Mouse (Mus musculus) liver, postnatal 0 days (tissue): ENCODE measurements around the gene Colq. TPM values are rescaled to one million over a fixed set of nuclear protein-coding genes. Genes with fewer than 3 reads are reported as not detected.

Source experiments
- ATAC-seq: fragments of 200-750 bp; cut with Nextera tagmentation; 2 replicates; pipeline ENCODE4 v1.8.0; 2017; ENCODE audit warnings: mild to moderate bottlenecking, moderate library complexity
- DNase-seq: peaks from one replicate; pipeline ENCODE4 v3.0.0-alpha.2; 2016
- H3K27ac ChIP-seq: fragments of 300-500 bp; sonication (generic); 2 replicates; pipeline ENCODE4 v1.5.1; 2014; ENCODE audit warnings: antibody characterized with exemption, moderate library complexity, mild to moderate bottlenecking, low read depth
- H3K27me3 ChIP-seq: fragments of 300-500 bp; sonication (generic); 2 replicates; pipeline ENCODE4 v1.6.1; 2014; ENCODE audit warnings: low read length, control low read depth, mixed read lengths; ENCODE audit not compliant: insufficient read depth
- H3K36me3 ChIP-seq: fragments of 300-500 bp; sonication (generic); replicated peaks from 2 replicates; pipeline ENCODE4 v1.6.1; 2014; ENCODE audit warnings: mild to moderate bottlenecking, control low read depth, low read length, moderate library complexity, mixed read lengths; ENCODE audit not compliant: insufficient read depth
- H3K4me1 ChIP-seq: fragments of 300-500 bp; sonication (generic); 2 replicates; pipeline ENCODE4 v1.6.1; 2014; ENCODE audit warnings: antibody characterized with exemption, mild to moderate bottlenecking, control low read depth; ENCODE audit not compliant: insufficient read depth
- H3K4me2 ChIP-seq: fragments of 300-500 bp; sonication (generic); 2 replicates; pipeline ENCODE4 v1.6.1; 2014; ENCODE audit warnings: low read depth, mild to moderate bottlenecking, low read length, moderate library complexity, mixed read lengths
- H3K4me3 ChIP-seq: fragments of 300-500 bp; sonication (generic); 2 replicates; pipeline ENCODE4 v1.5.1; 2014; ENCODE audit warnings: low read depth, low read length
- H3K9ac ChIP-seq: fragments of 300-500 bp; sonication (generic); replicated peaks from 2 replicates; pipeline ENCODE4 v1.6.1; 2014; ENCODE audit warnings: mild to moderate bottlenecking, moderate library complexity
- H3K9me3 ChIP-seq: fragments of 300-500 bp; sonication (generic); 2 replicates; pipeline ENCODE4 v1.6.1; 2016; ENCODE audit warnings: mild to moderate bottlenecking, control low read depth, low read length, mixed read lengths
- CTCF ChIP-seq: sonication (generic); IDR thresholded peaks from 2 replicates; pipeline ENCODE4 v1.5.1; 2016; ENCODE audit warnings: antibody characterized with exemption, low read depth
- EP300 ChIP-seq: IDR thresholded peaks from 2 replicates; pipeline ENCODE4 v1.6.1; 2016; ENCODE audit warnings: antibody characterized with exemption, low read depth, mild to moderate bottlenecking
- WGBS: fragments of 180-500 bp; shearing (Covaris S2); extraction: QIAGEN DNeasy Blood & Tissue Kit; methylation state at CpG from one replicate; pipeline ENCODE4 v1.1.7; 2014; ENCODE audit not compliant: insufficient replicate concordance; 5-methylcytosine and 5-hydroxymethylcytosine counted together
- polyA plus RNA-seq: library from polyadenylated mRNA; unstranded; fragments of >200 nt; fragmentation: Nextera tagmentation; extraction: Ambion mirVana; gene quantifications from 2 replicates; pipeline ENCODE4 v1.2.1, GENCODE M21; 2015

Colq gene
- polyA plus RNA-seq, 1 experiment from 2014 or later, result 0.29 TPM

GRCm38 (mm10) chr14:31530847-31531246 is 60.3 kb downstream of the Colq start:
- peak overlapping the region; percentile 76 for H3K27ac ChIP-seq
- H3K4me1 ChIP-seq, result peaks cover 36% of the 10 kb centered on the region
- no peaks in the 10 kb centered on the region for H3K9me3 ChIP-seq
- DNase-seq (no peak), ATAC-seq (peak; percentile 61; the same call in 1 of the 2 replicates)
- H3K4me3 ChIP-seq, result no peak overlapping the region
- TF ChIP-seq EP300 (no peak), CTCF (no peak)
- H3K27me3 ChIP-seq, result no peaks in the 10 kb centered on the region
- H3K9ac ChIP-seq, result no peak overlapping the region
- WGBS, result 45% methylated on average over 4 of the region's 4 CpGs
- H3K4me2 ChIP-seq, result peak overlapping the region; percentile 20; the same call in 1 of the 2 replicates
- no peaks in the 10 kb centered on the region for H3K36me3 ChIP-seq

- Histone ChIP-seq H3K36me3 (no peaks in the 10 kb centered on the region), H3K4me2 (no peak overlapping the region), H3K9ac (no peak overlapping the region), H3K4me3 (no peak overlapping the region), H3K27ac (no peak overlapping the region), H3K4me1 (no peaks in the 10 kb centered on the region; the same call in 1 of the 2 replicates), H3K9me3 (no peaks in the 10 kb centered on the region), H3K27me3 (no peaks in the 10 kb centered on the region)
- TF ChIP-seq CTCF (no peak), EP300 (no peak)
- no peak for DNase-seq
- 76% methylated on average over 7 of the region's 7 CpGs for WGBS
- no peak for ATAC-seq
Observed at GRCm38 (mm10) chr14:31525040-31525810, 65.9 kb downstream of the Colq start.

- Histone ChIP-seq H3K4me2 (no peak overlapping the region), H3K9me3 (no peaks in the 10 kb centered on the region), H3K36me3 (no peaks in the 10 kb centered on the region), H3K4me1 (no peaks in the 10 kb centered on the region; the same call in 1 of the 2 replicates), H3K27ac (no peak overlapping the region), H3K4me3 (no peak overlapping the region), H3K27me3 (no peaks in the 10 kb centered on the region), H3K9ac (no peak overlapping the region)
- ATAC-seq, result no peak
- no peak for TF ChIP-seq EP300
- TF ChIP-seq CTCF, result no peak
- WGBS, result 55% methylated on average over 2 of the region's 2 CpGs
- DNase-seq, result no peak
Observed at GRCm38 (mm10) chr14:31521318-31521717, 69.8 kb downstream of the Colq start.

GRCm38 (mm10) chr14:31519165-31519564 is 72.0 kb downstream of the Colq start:
- Histone ChIP-seq H3K27ac (no peak overlapping the region), H3K4me3 (no peak overlapping the region), H3K4me1 (no peaks in the 10 kb centered on the region; the same call in 1 of the 2 replicates), H3K9ac (0 out of 2 replicates have a peak overlapping the region, but pooled peaks have one; percentile 16), H3K27me3 (no peaks in the 10 kb centered on the region), H3K36me3 (no peaks in the 10 kb centered on the region), H3K9me3 (no peaks in the 10 kb centered on the region), H3K4me2 (peak overlapping the region; percentile 44)
- TF ChIP-seq EP300 (no peak), CTCF (peak; percentile 75)
- 26% methylated on average over 3 of the region's 3 CpGs for WGBS
- DNase-seq (no peak), ATAC-seq (peak; percentile 53)

- H3K27ac ChIP-seq, result no peak overlapping the region
- TF ChIP-seq CTCF, result no peak
- TF ChIP-seq EP300, result no peak
- H3K4me1 ChIP-seq, result no peaks in the 10 kb centered on the region; the same call in 1 of the 2 replicates
- H3K9ac ChIP-seq, result no peak overlapping the region
- WGBS, result 83% methylated on average over 2 of the region's 2 CpGs
- H3K36me3 ChIP-seq, result no peaks in the 10 kb centered on the region
- H3K27me3 ChIP-seq, result no peaks in the 10 kb centered on the region
- H3K9me3 ChIP-seq, result no peaks in the 10 kb centered on the region
- no peak for DNase-seq
- H3K4me3 ChIP-seq, result no peak overlapping the region
- peak; percentile 58 for ATAC-seq
- no peak overlapping the region for H3K4me2 ChIP-seq
Observed at GRCm38 (mm10) chr14:31515895-31516294, 75.2 kb downstream of the Colq start.

- H3K27ac ChIP-seq, result no peak overlapping the region
- H3K9me3 ChIP-seq, result no peaks in the 10 kb centered on the region
- ATAC-seq (0 out of 2 replicates have a peak, but pooled peaks have one; percentile 21), DNase-seq (no peak)
- peaks cover 6% of the 10 kb centered on the region; the same call in 1 of the 2 replicates for H3K4me1 ChIP-seq
- H3K27me3 ChIP-seq, result no peaks in the 10 kb centered on the region
- H3K36me3 ChIP-seq, result peaks cover 43% of the 10 kb centered on the region
- no peak overlapping the region for H3K4me2 ChIP-seq
- no peak overlapping the region for H3K4me3 ChIP-seq
- no peak overlapping the region for H3K9ac ChIP-seq
- WGBS, result 79% methylated on average over 3 of the region's 3 CpGs
- TF ChIP-seq CTCF, result no peak
- TF ChIP-seq EP300, result no peak
Observed at GRCm38 (mm10) chr14:31510322-31510721, 80.8 kb downstream of the Colq start.
